ENCODE assay signal across 16 mouse cellular contexts in the genomic region with DNA sequence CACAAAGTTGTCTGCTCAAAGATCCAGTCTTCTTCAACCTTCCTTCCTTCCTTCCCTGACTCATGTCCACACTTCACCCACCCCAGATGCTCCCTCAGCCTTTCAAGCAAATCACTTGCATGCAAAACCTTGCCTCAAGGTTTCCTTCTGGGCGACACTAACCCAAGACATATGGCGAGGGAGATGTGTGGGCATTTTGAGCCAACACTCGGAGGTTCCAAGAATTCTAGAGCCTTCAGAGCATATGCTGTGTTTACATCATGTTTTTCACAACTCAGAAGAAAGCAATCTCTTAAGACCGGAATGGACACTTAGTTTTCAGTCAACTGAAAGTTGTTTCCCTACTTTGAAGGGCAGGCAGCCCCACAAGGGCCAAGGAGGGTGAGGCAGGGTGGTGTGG.
A peak's percentile ranks its signal among the peaks of the same experiment; 100 is the strongest.
DNase-seq lines count a peak whose midpoint lies in the region.
"Had no signal": no experiment of that assay in that cellular context is flagged by ENCODE, and none has a peak within 500 bp of the region (broad histone marks: within the 10 kb centered on the region; RNA-seq: fewer than 3 reads in every experiment).

No protein-coding gene starts in this region.

- intact Hi-C loops in left cerebral cortex, postnatal 4 days (cut with DNase I), result no loop called here
- intact Hi-C loops in left cerebral cortex, postnatal 14 days (cut with DNase I), result loop anchor here (5.0 kb wide), 1 partner anchor 68 kb away; a partner anchor contains a TSS

- DNase-seq in frontal cortex, postnatal 36 days (ENCODE audit: low spot score in 2 of 2), result peak; percentile 61 to 79
- DNase-seq in frontal cortex, postnatal 10 days (ENCODE audit: low spot score in 2 of 2), result no peak
- DNase-seq in left cerebral cortex, adult 18-20 months (ENCODE audit: low spot score in 2 of 2), result peak; percentile 62 to 71
- no peak for DNase-seq in left cerebral cortex, postnatal 4 days
- peak; percentile 38 to 39 for DNase-seq in left cerebral cortex, postnatal 14 days (ENCODE audit: low spot score in 2 of 2)
- DNase-seq in right cerebral cortex, postnatal 36 days (ENCODE audit: low spot score in 2 of 2), result peak; percentile 29 to 59
- no peak for DNase-seq in lung, postnatal 25 days (ENCODE audit: low spot score)
- DNase-seq: B cell, adult 2 months; cerebellum, adult 11-12 months; cerebellum, postnatal 14 days; gastrocnemius, postnatal 36 days; kidney, adult 11 months; lung, adult 18-20 months; lung, postnatal 10 days; thymus, adult 18-20 months; thymus, postnatal 4 days had no signal

Comparison
In these comparisons a context has a peak if more than half of its experiments do, and no peak if none do; other contexts are left out.
1. DNase-seq: peak in frontal cortex, postnatal 36 days (2 of 2), left cerebral cortex, adult 18-20 months (2 of 2), left cerebral cortex, postnatal 14 days (2 of 2) and right cerebral cortex, postnatal 36 days (2 of 2); none in frontal cortex, postnatal 10 days (0 of 2), left cerebral cortex, postnatal 4 days (single experiment) and lung, postnatal 25 days (single experiment).